Mouse (Mus musculus) MEL (cell line): ENCODE measurements around the gene Clec4d. TPM values are rescaled to one million over a fixed set of nuclear protein-coding genes. Genes with fewer than 3 reads are reported as not detected.
A peak's percentile ranks its signal among the peaks of the same experiment; 100 is the strongest.

Source experiments
- DNase-seq: peaks from one replicate; pipeline ENCODE4 v3.0.0; 2011; ENCODE audit warnings: low read depth, low spot score
- H3K27ac ChIP-seq: 2 replicates; pipeline ENCODE4 v1.5.1; 2012; ENCODE audit warnings: low read depth, mild to moderate bottlenecking, control low read depth, low read length, moderate library complexity; ENCODE audit not compliant: control insufficient read depth
- H3K27me3 ChIP-seq, 2 experiments: fragments of 150-350 bp in 1 of 2; sonication (generic) in 1 of 2; 2 replicates each; pipeline ENCODE4 v1.6.1; 2012; ENCODE audit warnings: low read length in 2 of 2, mild to moderate bottlenecking in 2 of 2, improper control_type of control experiment in 1 of 2, moderate library complexity in 1 of 2; ENCODE audit not compliant: insufficient read depth in 2 of 2, control insufficient read depth in 1 of 2
- H3K36me3 ChIP-seq, 2 experiments: 2 replicates each; pipeline ENCODE4 v1.6.1; 2012 to 2014; ENCODE audit warnings: low read length in 2 of 2, improper control_type of control experiment in 1 of 2, inconsistent platforms in 1 of 2, mild to moderate bottlenecking in 1 of 2; ENCODE audit not compliant: insufficient read depth in 2 of 2, control insufficient read depth in 1 of 2
- H3K4me1 ChIP-seq, 2 experiments: fragments of 150-350 bp in 1 of 2; sonication (generic) in 1 of 2; 2 replicates each; pipeline ENCODE4 v1.6.1; 2012; ENCODE audit warnings: low read length in 2 of 2, improper control_type of control experiment in 1 of 2, mild to moderate bottlenecking in 1 of 2; ENCODE audit not compliant: insufficient read depth in 2 of 2, control insufficient read depth in 1 of 2
- H3K4me3 ChIP-seq, 2 experiments: fragments of 150-350 bp in 1 of 2; sonication (generic) in 1 of 2; 2 replicates each; pipeline ENCODE4 v1.5.1; 2012; ENCODE audit warnings: low read depth in 2 of 2, low read length in 2 of 2, mild to moderate bottlenecking in 2 of 2, moderate library complexity in 2 of 2, control low read depth in 1 of 2, improper control_type of control experiment in 1 of 2; ENCODE audit not compliant: control insufficient read depth in 1 of 2, insufficient read depth in 1 of 2
- H3K79me2 ChIP-seq: 2 replicates; pipeline ENCODE4 v1.6.1; 2012; ENCODE audit warnings: mild to moderate bottlenecking, low read length, moderate library complexity; ENCODE audit not compliant: control insufficient read depth, poor library complexity, insufficient read depth
- H3K9ac ChIP-seq: 2 replicates; pipeline ENCODE4 v1.6.1; 2012; ENCODE audit warnings: low read depth, mild to moderate bottlenecking, control low read depth, low read length, moderate library complexity; ENCODE audit not compliant: control insufficient read depth, poor library complexity, severe bottlenecking
- H3K9me3 ChIP-seq: fragments of 150-350 bp; sonication (generic); replicated peaks from 2 replicates; pipeline ENCODE4 v1.6.1; 2012; ENCODE audit warnings: mild to moderate bottlenecking, low read length, improper control_type of control experiment, moderate library complexity; ENCODE audit not compliant: insufficient read depth
- BHLHE40 ChIP-seq: IDR thresholded peaks from 2 replicates; pipeline ENCODE4 v1.6.1; 2012; ENCODE audit warnings: low read depth, mild to moderate bottlenecking, inconsistent platforms, low read length, improper control_type of control experiment, borderline replicate concordance
- CHD1 ChIP-seq: IDR thresholded peaks from 2 replicates; pipeline ENCODE4 v1.6.1; 2012; ENCODE audit warnings: low read depth, mild to moderate bottlenecking, inconsistent platforms, low read length, improper control_type of control experiment
- EP300 ChIP-seq, 2 experiments: IDR thresholded peaks; 2 replicates each; pipeline ENCODE4 v1.6.1; 2011; ENCODE audit warnings: improper control_type of control experiment in 2 of 2, low read length in 2 of 2, low read depth in 1 of 2, mild to moderate bottlenecking in 1 of 2
- ETS1 ChIP-seq: IDR thresholded peaks from 2 replicates; pipeline ENCODE4 v1.6.1; 2012; ENCODE audit warnings: low read depth, mild to moderate bottlenecking, inconsistent platforms, low read length, improper control_type of control experiment, moderate library complexity
- GABPA ChIP-seq: IDR thresholded peaks from 2 replicates; pipeline ENCODE4 v1.6.1; 2012; ENCODE audit warnings: low read depth, mild to moderate bottlenecking, inconsistent platforms, low read length, improper control_type of control experiment, moderate library complexity
- GATA1 ChIP-seq: IDR thresholded peaks from 2 replicates; pipeline ENCODE4 v1.6.1; 2011; ENCODE audit warnings: low read depth, low read length, improper control_type of control experiment
- HCFC1 ChIP-seq: IDR thresholded peaks from 2 replicates; pipeline ENCODE4 v1.6.1; 2012; ENCODE audit warnings: low read depth, mild to moderate bottlenecking, inconsistent platforms, low read length, improper control_type of control experiment, moderate library complexity
- JUND ChIP-seq: IDR thresholded peaks from 2 replicates; pipeline ENCODE4 v1.6.1; 2011; ENCODE audit warnings: low read depth, mild to moderate bottlenecking, improper control_type of control experiment, low read length
- KAT2A ChIP-seq: conservative IDR thresholded peaks from 2 replicates; pipeline ENCODE4 v1.6.1; 2012; ENCODE audit warnings: low read depth, low read length, improper control_type of control experiment, inconsistent platforms
- MAFK ChIP-seq: IDR thresholded peaks from 2 replicates; pipeline ENCODE4 v1.6.1; 2011; ENCODE audit warnings: low read depth, mild to moderate bottlenecking, low read length, improper control_type of control experiment, borderline replicate concordance
- MAX ChIP-seq: IDR thresholded peaks from 2 replicates; pipeline ENCODE4 v1.6.1; 2011; ENCODE audit warnings: low read length, improper control_type of control experiment
- MEF2A ChIP-seq: IDR thresholded peaks from 2 replicates; pipeline ENCODE4 v1.6.1; 2014; ENCODE audit warnings: low read depth, mild to moderate bottlenecking, inconsistent platforms, low read length, improper control_type of control experiment; ENCODE audit not compliant: poor library complexity, insufficient replicate concordance, severe bottlenecking; ENCODE audit errors: extremely low read depth
- MXI1 ChIP-seq: IDR thresholded peaks from 2 replicates; pipeline ENCODE4 v1.6.1; 2011; ENCODE audit warnings: mild to moderate bottlenecking, low read depth, low read length, improper control_type of control experiment
- MYB ChIP-seq: IDR thresholded peaks from 2 replicates; pipeline ENCODE4 v1.6.1; 2011; ENCODE audit warnings: mild to moderate bottlenecking, low read depth, low read length, improper control_type of control experiment
- MYC ChIP-seq: IDR thresholded peaks from 2 replicates; pipeline ENCODE4 v1.6.1; 2011; ENCODE audit warnings: low read depth, mild to moderate bottlenecking, low read length, improper control_type of control experiment, moderate library complexity
- NELFE ChIP-seq: IDR thresholded peaks from 2 replicates; pipeline ENCODE4 v1.6.1; 2011; ENCODE audit warnings: low read depth, low read length, improper control_type of control experiment
- NRF1 ChIP-seq: IDR thresholded peaks from 2 replicates; pipeline ENCODE4 v1.6.1; 2014; ENCODE audit warnings: low read depth, mild to moderate bottlenecking, inconsistent platforms, low read length, improper control_type of control experiment, moderate library complexity; ENCODE audit not compliant: poor library complexity, insufficient read depth, severe bottlenecking
- POLR2A ChIP-seq, 2 experiments: IDR thresholded peaks; 2 replicates each; pipeline ENCODE4 v1.6.1; 2011 to 2012; ENCODE audit warnings: low read length in 2 of 2, mild to moderate bottlenecking in 2 of 2, control low read depth in 1 of 2, improper control_type of control experiment in 1 of 2, low read depth in 1 of 2, moderate library complexity in 1 of 2; ENCODE audit not compliant: control insufficient read depth in 1 of 2, insufficient read depth in 1 of 2, poor library complexity in 1 of 2
- RAD21 ChIP-seq: IDR thresholded peaks from 2 replicates; pipeline ENCODE4 v1.6.1; 2011; ENCODE audit warnings: mild to moderate bottlenecking, low read depth, low read length, improper control_type of control experiment
- RCOR1 ChIP-seq: IDR thresholded peaks from 2 replicates; pipeline ENCODE4 v1.6.1; 2012; ENCODE audit warnings: low read depth, mild to moderate bottlenecking, inconsistent platforms, low read length, improper control_type of control experiment
- SIN3A ChIP-seq: IDR thresholded peaks from 2 replicates; pipeline ENCODE4 v1.6.1; 2012; ENCODE audit warnings: low read length, improper control_type of control experiment, inconsistent platforms
- SMC3 ChIP-seq: IDR thresholded peaks from 2 replicates; pipeline ENCODE4 v1.6.1; 2011; ENCODE audit warnings: low read depth, low read length, improper control_type of control experiment
- TAL1 ChIP-seq: IDR thresholded peaks from 2 replicates; pipeline ENCODE4 v1.6.1; 2012; ENCODE audit warnings: mild to moderate bottlenecking, inconsistent platforms, low read length, moderate library complexity, mixed read lengths
- TCF12 ChIP-seq: IDR thresholded peaks from 2 replicates; pipeline ENCODE4 v1.6.1; 2014; ENCODE audit warnings: low read depth, mild to moderate bottlenecking, inconsistent platforms, low read length, improper control_type of control experiment, moderate library complexity
- UBTF ChIP-seq: IDR thresholded peaks from 2 replicates; pipeline ENCODE4 v1.6.1; 2012; ENCODE audit warnings: low read depth, mild to moderate bottlenecking, inconsistent platforms, low read length, improper control_type of control experiment, moderate library complexity, borderline replicate concordance; ENCODE audit not compliant: insufficient read depth
- ZMIZ1 ChIP-seq: IDR thresholded peaks from 2 replicates; pipeline ENCODE4 v1.6.1; 2012; ENCODE audit warnings: low read depth, mild to moderate bottlenecking, inconsistent platforms, low read length, improper control_type of control experiment, moderate library complexity
- polyA plus RNA-seq, 2 experiments: library from polyadenylated mRNA; stranded (reverse) in 1 of 2; unstranded in 1 of 2; fragments of >175 nt in 1 of 2; fragments of >200 nt in 1 of 2; gene quantifications; 2 replicates each; pipeline versions ENCODE4 v1.2.1 to v1.2.4; 2012; ENCODE audit warnings: low replicate concordance in 2 of 2, low read depth in 1 of 2; ENCODE audit not compliant: insufficient read length in 2 of 2, insufficient read depth in 1 of 2, missing spikeins in 1 of 2
- total RNA-seq: library from RNA; depleted of rRNA; stranded (reverse); fragments of 300-350 nt; gene quantifications from 2 replicates; pipeline ENCODE4 v1.2.3, GENCODE M21; 2012

The Clec4d gene
- total and polyA plus RNA-seq, 3 experiments = 2.0 to 5.6 TPM; not detected in 1

GRCm38 (mm10) chr6:123264194-123264593 is 2.3 kb downstream of the Clec4d start:
- Histone ChIP-seq H3K9me3 (no peaks in the 10 kb centered on the region), H3K27me3 (no peaks in the 10 kb centered on the region), H3K36me3 (peaks cover 0 to 40% of the 10 kb centered on the region in 2 experiments; a peak in 2 of 4 replicates), H3K4me3 (peak overlapping the region; percentile 28 to 43), H3K9ac (peak overlapping the region; percentile 33; the same call in 1 of the 2 replicates), H3K4me1 (peaks cover 21 to 27% of the 10 kb centered on the region in 2 experiments), H3K27ac (no peak overlapping the region), H3K79me2 (no peaks in the 10 kb centered on the region)
- DNase-seq = peak; percentile 40
- TF ChIP-seq HCFC1 (no peak), POLR2A (IDR thresholded peaks at IDR 0.05; ENCODE audit: control insufficient read depth in 1 of 2, insufficient read depth in 1 of 2, low read depth in 1 of 2, low read length in 2 of 2, poor library complexity in 1 of 2) (no peak), MAFK (no peak), MEF2A (no peak), RCOR1 (no peak), ETS1 (peak; percentile 58), MXI1 (0 out of 2 replicates have a peak, but pooled peaks have one; percentile 23), GATA1 (0 out of 2 replicates have a peak, but pooled peaks have one; percentile 37), EP300 (IDR thresholded peaks at IDR 0.05; ENCODE audit: low read depth in 1 of 2, low read length in 2 of 2) (peak in 1 of 2 experiments; percentile 37; a peak in 2 of 4 replicates), MYC (no peak), BHLHE40 (peak; percentile 19; the same call in 1 of the 2 replicates), TCF12 (0 out of 2 replicates have a peak, but pooled peaks have one; percentile 16)

GRCm38 (mm10) chr6:123265809-123266208 is 3.9 kb downstream of the Clec4d start:
- H3K9ac ChIP-seq = no peak overlapping the region
- peaks cover 21 to 25% of the 10 kb centered on the region in 2 experiments for H3K4me1 ChIP-seq
- TF ChIP-seq NELFE = no peak
- no peak for TF ChIP-seq MYB
- no peak for TF ChIP-seq TAL1
- no peak for TF ChIP-seq KAT2A
- no peak for TF ChIP-seq RAD21
- no peak for TF ChIP-seq NRF1
- no peak for TF ChIP-seq CHD1
- 0 out of 2 replicates have a peak, but pooled peaks have one; percentile 30 for TF ChIP-seq MAX
- TF ChIP-seq ZMIZ1 = no peak
- 0 out of 2 replicates have a peak, but pooled peaks have one; percentile 28 for TF ChIP-seq MAFK
- TF ChIP-seq EP300 (IDR thresholded peaks at IDR 0.05; ENCODE audit: low read depth in 1 of 2, low read length in 2 of 2) = peak; percentile 54 to 59; a peak in 2 of 4 replicates
- peak; percentile 78; the same call in 1 of the 2 replicates for TF ChIP-seq ETS1
- TF ChIP-seq UBTF = no peak
- TF ChIP-seq MYC = no peak
- TF ChIP-seq JUND = no peak
- peak; percentile 84 for TF ChIP-seq GABPA
- no peak for TF ChIP-seq SMC3
- TF ChIP-seq SIN3A = no peak
- H3K27ac ChIP-seq = peak overlapping the region; percentile 59
- no peaks in the 10 kb centered on the region for H3K27me3 ChIP-seq
- no peaks in the 10 kb centered on the region for H3K9me3 ChIP-seq
- H3K36me3 ChIP-seq = peaks cover 0 to 37% of the 10 kb centered on the region in 2 experiments; a peak in 2 of 4 replicates
- H3K79me2 ChIP-seq = no peaks in the 10 kb centered on the region
- peak; percentile 85 for DNase-seq
- no peak overlapping the region for H3K4me3 ChIP-seq
